Mouse (Mus musculus) bone marrow macrophage, adult 2 months (primary cell): ENCODE results near the gene Gm10295.

ENCODE experiments used
- CTCF ChIP-seq: IDR thresholded peaks from 2 replicates; pipeline ENCODE4 v1.5.1; 2012; ENCODE audit warnings: low read depth, mild to moderate bottlenecking, low read length, moderate library complexity
- POLR2A ChIP-seq: IDR thresholded peaks from 2 replicates; pipeline ENCODE4 v1.6.1; 2012; ENCODE audit warnings: mild to moderate bottlenecking, low read depth, low read length, borderline replicate concordance

DNA sequence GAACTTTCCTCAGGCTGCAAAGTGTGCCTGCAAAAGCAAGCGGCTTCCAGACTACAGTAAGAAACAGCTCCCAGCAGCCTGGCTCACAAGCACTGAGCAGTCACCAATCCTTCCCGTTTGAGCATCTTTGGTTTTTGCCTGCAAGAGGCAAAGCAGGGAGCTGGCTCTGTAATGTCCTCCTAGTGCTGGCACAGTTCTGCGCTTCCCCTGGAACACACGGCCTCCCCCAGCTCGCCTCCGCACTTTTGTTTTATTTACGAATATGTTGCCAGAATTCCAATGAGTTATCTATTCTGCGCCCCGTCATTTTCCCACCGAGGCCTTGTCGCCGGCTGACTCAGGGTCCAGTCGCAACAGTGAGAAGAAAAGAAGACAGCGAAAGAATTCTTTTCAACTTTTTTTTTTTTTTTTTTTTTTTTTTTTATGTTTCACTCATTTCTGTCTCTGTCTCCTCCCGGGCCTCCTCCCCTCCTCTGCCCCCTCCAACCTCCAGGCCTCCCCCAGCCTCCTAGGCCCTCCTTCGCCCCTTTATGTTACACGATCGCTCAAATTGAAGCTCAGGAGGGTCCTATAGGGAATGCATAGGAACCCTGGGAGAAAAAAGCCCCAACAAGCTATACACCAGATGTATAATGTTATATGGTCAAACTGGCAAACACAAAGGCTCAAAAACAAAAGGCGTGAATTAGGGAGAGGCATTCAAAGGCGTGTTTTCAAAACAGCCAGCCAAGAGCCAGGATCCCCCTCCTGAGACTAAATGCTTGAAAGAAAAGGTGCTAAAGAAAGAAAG lies 32.3 kb upstream of the Gm10295 start:
- TF ChIP-seq CTCF (no peak), POLR2A (no peak)
